Mouse (Mus musculus) cerebellum, adult 18-20 months (tissue): ENCODE data around the gene Teddm3.
"Not testable (repeated sequence)": the region's sequence is repeated elsewhere in the genome, so short reads cannot be mapped to it uniquely, and the experiment has no call there.

Experiments used
- DNase-seq, 2 experiments: peaks; one replicate each; pipeline ENCODE4 v3.0.0; 2021

The Teddm3 gene

GRCm38 (mm10) chr16:21148451-21148850, 5.3 kb downstream of the Teddm3 start:
- DNase-seq, result not testable (repeated sequence)

DNA sequence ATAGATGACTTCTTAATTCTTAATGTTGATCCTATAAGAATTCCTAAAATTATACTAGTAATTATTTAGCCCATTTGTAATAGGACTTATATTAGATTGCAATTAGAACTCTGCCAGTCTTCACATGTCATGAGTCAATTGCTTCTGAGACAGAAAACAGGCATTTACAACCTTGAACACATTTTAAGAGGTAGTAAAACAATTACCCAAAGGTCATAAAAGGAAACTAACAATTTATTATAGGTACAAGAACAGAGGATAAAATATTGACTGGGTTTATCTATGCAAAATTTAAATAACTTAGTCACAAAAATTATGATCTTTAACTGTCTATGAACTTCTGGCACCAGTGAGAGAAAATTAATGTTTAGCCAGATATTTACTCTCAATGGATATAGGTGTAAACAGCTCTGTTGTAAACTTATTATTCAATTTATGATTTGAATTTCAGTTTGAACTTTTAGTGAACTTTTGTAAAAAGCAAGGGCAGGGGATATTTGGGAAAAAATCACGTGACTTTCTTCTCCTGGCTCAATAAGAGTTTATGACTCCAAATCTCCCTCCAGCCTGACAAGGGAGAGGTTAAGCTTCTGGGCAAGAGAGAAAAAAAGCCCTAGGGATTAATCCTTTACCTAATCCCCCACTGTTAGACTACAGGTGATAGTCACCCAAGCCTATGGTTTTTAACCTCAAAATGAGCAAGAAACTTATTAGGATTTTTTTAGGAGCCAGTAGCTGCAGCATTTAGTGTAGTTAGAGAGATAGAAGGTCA, 17.3 kb downstream of the Teddm3 start:
- no peak for DNase-seq

GRCm38 (mm10) chr16:21127666-21128065, 26.1 kb downstream of the Teddm3 start:
- DNase-seq, result not testable (repeated sequence)

DNA sequence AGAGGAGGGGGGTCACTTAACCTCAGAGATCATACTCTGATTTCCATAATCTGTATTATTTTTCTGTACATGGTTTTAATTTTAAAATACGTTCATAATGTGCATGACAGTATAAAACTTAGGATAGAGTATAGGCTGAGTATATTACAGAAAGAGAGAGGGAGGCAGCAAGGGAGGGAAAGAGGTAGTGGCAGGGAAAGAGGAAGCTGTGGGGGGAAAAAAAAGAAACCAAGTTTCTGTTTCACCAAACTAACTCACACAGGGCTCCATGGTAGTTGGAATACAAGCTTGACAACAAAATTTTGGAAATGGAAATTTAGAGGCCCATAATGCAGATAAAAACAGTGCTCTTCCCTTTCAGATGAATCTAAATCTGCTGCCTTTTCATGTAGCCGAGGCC, 31.0 kb downstream of the Teddm3 start:
- not testable (repeated sequence) for DNase-seq

DNA sequence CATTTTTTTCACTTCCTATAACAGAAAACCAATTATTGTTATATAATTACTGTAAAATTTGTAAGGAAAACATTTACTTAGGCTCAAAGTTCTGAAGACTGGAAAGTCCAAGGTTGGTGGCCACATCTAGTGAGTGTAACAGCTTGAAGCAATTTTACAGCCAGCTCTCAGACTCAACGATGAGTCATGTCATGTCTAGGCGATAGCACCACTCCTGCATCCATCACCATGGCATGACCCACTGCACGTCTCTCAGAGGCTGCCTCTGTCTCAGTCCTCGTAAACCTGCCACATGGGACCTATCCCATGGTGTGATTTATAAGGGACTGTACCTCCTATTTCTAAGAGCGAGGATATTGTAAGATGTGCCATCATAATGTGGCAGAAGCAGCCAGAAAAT, 37.7 kb downstream of the Teddm3 start:
- DNase-seq, result no peak

DNA sequence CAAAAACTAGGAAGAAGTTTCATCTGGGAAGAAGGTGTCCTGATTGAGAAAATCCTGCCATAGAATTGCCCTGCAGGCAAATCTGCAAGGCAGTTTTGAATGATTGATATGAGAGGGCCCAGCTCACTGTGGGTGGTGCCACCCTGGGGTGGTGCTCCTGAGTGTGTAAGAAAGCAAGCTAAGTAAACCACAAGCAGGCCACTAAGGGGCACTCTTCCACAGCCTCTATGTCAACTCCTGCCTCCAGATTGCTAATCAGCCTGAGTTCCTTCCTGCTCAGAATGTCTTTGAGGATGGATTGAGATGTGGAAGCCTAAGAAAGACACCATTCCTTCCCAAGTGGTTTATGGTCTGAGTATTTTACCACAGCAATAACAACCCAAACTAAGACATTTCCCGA, 44.3 kb downstream of the Teddm3 start:
- no peak for DNase-seq
